In genomic region chr5:120050728-120051436, GRCm38 (mm10) we compare ENCODE assay signal across 25 mouse cellular contexts.
DNase-seq lines count a peak whose midpoint lies in the region; ATAC-seq and TF ChIP-seq lines count a peak whose summit lies in the region.
"Had no signal": no experiment of that assay in that cellular context is flagged by ENCODE, and none has a peak within 500 bp of the region (broad histone marks: within the 10 kb centered on the region; RNA-seq: fewer than 3 reads in every experiment).

No protein-coding gene starts in this region.

- no peaks in the 10 kb centered on the region for H3K27me3 ChIP-seq in forebrain, embryonic 13.5 days
- no peaks in the 10 kb centered on the region for H3K27me3 ChIP-seq in forebrain, embryonic 11.5 days (ENCODE audit: control insufficient read depth, insufficient read depth, low read length)
- no peaks in the 10 kb centered on the region for H3K27me3 ChIP-seq in hindbrain, postnatal 0 days (ENCODE audit: insufficient read depth, low read length)
- H3K27me3 ChIP-seq in hindbrain, embryonic 12.5 days, result no peaks in the 10 kb centered on the region
- H3K27me3 ChIP-seq: embryonic facial prominence, embryonic 15.5 days; liver, embryonic 13.5 days; stomach, embryonic 15.5 days had no signal

- ATAC-seq in forebrain, embryonic 13.5 days, result peak; percentile 75
- ATAC-seq in forebrain, embryonic 11.5 days (replicated peaks; ENCODE audit: low FRiP score), result no peak
- ATAC-seq in hindbrain, postnatal 0 days, result no peak
- no peak for ATAC-seq in hindbrain, embryonic 12.5 days (ENCODE audit: low FRiP score)
- ATAC-seq: intestine, embryonic 16.5 days had no signal

- DNase-seq in forebrain, embryonic 11.5 days (ENCODE audit: low spot score), result no peak
- peak; percentile 15 for DNase-seq in hindbrain, postnatal 0 days (ENCODE audit: low spot score)
- peak; percentile 17 for DNase-seq in retina, postnatal 1 day
- no peak for DNase-seq in retina, embryonic 14.5 days (ENCODE audit: low spot score)
- no peak for DNase-seq in heart, adult 18-20 months
- no peak for DNase-seq in urinary bladder, postnatal 10 days (ENCODE audit: low spot score)
- DNase-seq: adrenal gland, postnatal 14 days; cerebellum, adult 11 months; cerebellum, adult 9-11 months; gastrocnemius, postnatal 10 days; kidney, adult 9 months; kidney, postnatal 25 days; liver, embryonic 13.5 days; lung, adult 2 months; lung, postnatal 14 days; right cerebral cortex, adult 18-20 months; right cerebral cortex, postnatal 4 days; thymus, adult 18-20 months; thymus, postnatal 4 days had no signal

- 0 out of 2 replicates have a peak, but pooled peaks cover 2% of the 10 kb centered on the region for H3K9me3 ChIP-seq in forebrain, embryonic 13.5 days (replicated peaks)
- no peaks in the 10 kb centered on the region for H3K9me3 ChIP-seq in forebrain, embryonic 11.5 days (ENCODE audit: control insufficient read depth, low read length)
- H3K9me3 ChIP-seq in hindbrain, postnatal 0 days (ENCODE audit: low read length), result no peaks in the 10 kb centered on the region
- H3K9me3 ChIP-seq in hindbrain, embryonic 12.5 days (replicated peaks), result no peaks in the 10 kb centered on the region
- H3K9me3 ChIP-seq: embryonic facial prominence, embryonic 15.5 days; liver, embryonic 13.5 days; stomach, embryonic 15.5 days had no signal

- peaks cover 14% of the 10 kb centered on the region for H3K4me1 ChIP-seq in forebrain, embryonic 13.5 days
- no peaks in the 10 kb centered on the region for H3K4me1 ChIP-seq in forebrain, embryonic 11.5 days (replicated peaks; ENCODE audit: control insufficient read depth, insufficient read depth, low read length)
- no peaks in the 10 kb centered on the region for H3K4me1 ChIP-seq in hindbrain, postnatal 0 days (ENCODE audit: insufficient read depth, low read length)
- no peaks in the 10 kb centered on the region for H3K4me1 ChIP-seq in hindbrain, embryonic 12.5 days
- H3K4me1 ChIP-seq: embryonic facial prominence, embryonic 15.5 days; liver, embryonic 13.5 days; stomach, embryonic 15.5 days had no signal

- no peak overlapping the region for H3K9ac ChIP-seq in forebrain, embryonic 13.5 days
- H3K9ac ChIP-seq in forebrain, embryonic 11.5 days (ENCODE audit: low read length), result no peak overlapping the region
- H3K9ac ChIP-seq in hindbrain, postnatal 0 days (replicated peaks; ENCODE audit: low read length), result no peak overlapping the region
- no peak overlapping the region for H3K9ac ChIP-seq in hindbrain, embryonic 12.5 days
- H3K9ac ChIP-seq: embryonic facial prominence, embryonic 15.5 days; liver, embryonic 13.5 days; stomach, embryonic 15.5 days had no signal

- TF ChIP-seq CTCF in hindbrain, postnatal 0 days (IDR thresholded peaks at IDR 0.05; ENCODE audit: low read depth), result no peak

- H3K4me2 ChIP-seq in forebrain, embryonic 13.5 days, result no peak overlapping the region
- no peak overlapping the region for H3K4me2 ChIP-seq in forebrain, embryonic 11.5 days (ENCODE audit: low read depth, low read length, severe bottlenecking)
- no peak overlapping the region for H3K4me2 ChIP-seq in hindbrain, postnatal 0 days (ENCODE audit: low read depth, low read length)
- H3K4me2 ChIP-seq in hindbrain, embryonic 12.5 days (replicated peaks), result no peak overlapping the region
- H3K4me2 ChIP-seq: embryonic facial prominence, embryonic 15.5 days; heart, embryonic 11.5 days; liver, embryonic 13.5 days; stomach, embryonic 15.5 days had no signal

- H3K4me3 ChIP-seq in forebrain, embryonic 13.5 days, result no peak overlapping the region
- H3K4me3 ChIP-seq in forebrain, embryonic 11.5 days (ENCODE audit: low read depth, low read length), result no peak overlapping the region
- H3K4me3 ChIP-seq in hindbrain, postnatal 0 days (ENCODE audit: low read length), result no peak overlapping the region
- H3K4me3 ChIP-seq in hindbrain, embryonic 12.5 days, result no peak overlapping the region
- H3K4me3 ChIP-seq: embryonic facial prominence, embryonic 15.5 days; liver, embryonic 13.5 days; stomach, embryonic 15.5 days had no signal

- 46% methylated on average over 8 of the region's 8 CpGs for WGBS in forebrain, embryonic 13.5 days
- WGBS in forebrain, embryonic 11.5 days, result 73% methylated on average over 8 of the region's 8 CpGs
- 49% methylated on average over 8 of the region's 8 CpGs for WGBS in hindbrain, postnatal 0 days
- WGBS in hindbrain, embryonic 12.5 days, result 74% methylated on average over 8 of the region's 8 CpGs

- no peaks in the 10 kb centered on the region for H3K36me3 ChIP-seq in forebrain, embryonic 13.5 days (ENCODE audit: poor library complexity, severe bottlenecking)
- H3K36me3 ChIP-seq in forebrain, embryonic 11.5 days (ENCODE audit: control insufficient read depth, insufficient read depth, low read length), result no peaks in the 10 kb centered on the region
- no peaks in the 10 kb centered on the region for H3K36me3 ChIP-seq in hindbrain, postnatal 0 days (ENCODE audit: insufficient read depth, low read length)
- H3K36me3 ChIP-seq in hindbrain, embryonic 12.5 days, result no peaks in the 10 kb centered on the region
- H3K36me3 ChIP-seq: embryonic facial prominence, embryonic 15.5 days; liver, embryonic 13.5 days; stomach, embryonic 15.5 days had no signal

- peak overlapping the region; percentile 38; the same call in 1 of the 2 replicates for H3K27ac ChIP-seq in forebrain, embryonic 13.5 days
- no peak overlapping the region for H3K27ac ChIP-seq in forebrain, embryonic 11.5 days (ENCODE audit: low read depth, low read length)
- H3K27ac ChIP-seq in hindbrain, postnatal 0 days, result no peak overlapping the region
- H3K27ac ChIP-seq in hindbrain, embryonic 12.5 days, result no peak overlapping the region
- H3K27ac ChIP-seq: embryonic facial prominence, embryonic 15.5 days; liver, embryonic 13.5 days; stomach, embryonic 15.5 days had no signal

Comparison
In these comparisons a context has a peak if more than half of its experiments do, and no peak if none do; other contexts are left out.
1. DNase-seq: peak in hindbrain, postnatal 0 days (single experiment) and retina, postnatal 1 day (single experiment); none in forebrain, embryonic 11.5 days (single experiment), retina, embryonic 14.5 days (single experiment), heart, adult 18-20 months (0 of 2) and urinary bladder, postnatal 10 days (single experiment).